Mouse (Mus musculus) neutrophil, adult 5-6 weeks (primary cell): ENCODE measurements around the gene Olfr914. TPM values are rescaled to one million over a fixed set of nuclear protein-coding genes. Genes with fewer than 3 reads are reported as not detected.

Experiments
- ATAC-seq: fragments of 151-379, 151-347 bp; 2 replicates; pipeline ENCODE4 v1.8.0; 2017; ENCODE audit warnings: mild to moderate bottlenecking, moderate TSS enrichment; ENCODE audit not compliant: insufficient number of reproducible peaks, poor library complexity, low FRiP score, severe bottlenecking; ENCODE audit errors: extremely low read depth
- total RNA-seq: library from RNA; stranded (forward); fragments of 200-1000 nt; gene quantifications from 2 replicates; pipeline ENCODE4 v1.2.3, GENCODE M21; 2017

The Olfr914 gene
- not detected in 2 replicates for total RNA-seq

GRCm38 (mm10) chr9:38604802-38605201 lies at the start of gene Olfr914:
Gene Olfr914, plus strand, starts transcription at chr9:38605102.
- ATAC-seq, result no peak

- no peak for ATAC-seq
These were observed 25.0 kb upstream of the Olfr914 start, which contains the start of gene Olfr912 for GRCm38 (mm10) chr9:38579878-38580277. Gene Olfr912, plus strand, starts transcription at chr9:38580178.

- ATAC-seq, result no peak
These were observed 13.8 kb upstream of the Olfr914 start for GRCm38 (mm10) chr9:38591056-38591455.

- ATAC-seq, result no peak
These were observed 12.4 kb upstream of the Olfr914 start, which contains the start of gene Olfr913 for GRCm38 (mm10) chr9:38592459-38592858. Gene Olfr913, plus strand, starts transcription at chr9:38592759.

GRCm38 (mm10) chr9:38632406-38632805 lies 27.5 kb downstream of the Olfr914 start:
- ATAC-seq, result no peak

- ATAC-seq, result no peak
These were observed 54.9 kb downstream of the Olfr914 start, which contains the start of gene Olfr916 for GRCm38 (mm10) chr9:38659775-38660174. Gene Olfr916, minus strand, starts transcription at chr9:38659875.

Other genes starting within 250 kb of the Olfr914 start
- gene Olfr250, start 238.2 kb upstream of the Olfr914 start, total RNA-seq, result not detected in 2 replicates
- not detected in 2 replicates for gene Olfr251, start 228.0 kb upstream of the Olfr914 start, total RNA-seq
- not detected in 2 replicates for gene Olfr147, start 203.4 kb upstream of the Olfr914 start, total RNA-seq
- gene Olfr901, start 175.6 kb upstream of the Olfr914 start, total RNA-seq, result not detected in 2 replicates
- gene Olfr902, start 157.4 kb upstream of the Olfr914 start, total RNA-seq, result not detected in 2 replicates
- gene Olfr904, start 142.0 kb upstream of the Olfr914 start, total RNA-seq, result 0.12 TPM in 2 replicates
- 0.25 TPM in 1 of 2 replicates, not detected in the other for gene Olfr905, start 134.0 kb upstream of the Olfr914 start, total RNA-seq
- not detected in 2 replicates for gene Olfr906, start 118.0 kb upstream of the Olfr914 start, total RNA-seq
- gene Olfr907, start 109.3 kb upstream of the Olfr914 start, total RNA-seq, result not detected in 2 replicates
- not detected in 2 replicates for gene Olfr911-ps1, start 83.5 kb upstream of the Olfr914 start, total RNA-seq
- gene Olfr910, start 67.3 kb upstream of the Olfr914 start, total RNA-seq, result not detected in 2 replicates
- 0.12 TPM in 1 of 2 replicates, not detected in the other for gene Olfr912, start 24.9 kb upstream of the Olfr914 start, total RNA-seq
- not detected in 2 replicates for gene Olfr913, start 12.3 kb upstream of the Olfr914 start, total RNA-seq
- not detected in 2 replicates for gene Olfr916, start 54.8 kb downstream of the Olfr914 start, total RNA-seq
- gene Olfr917, start 60.7 kb downstream of the Olfr914 start, total RNA-seq, result not detected in 2 replicates
- gene Olfr918, start 69.5 kb downstream of the Olfr914 start, total RNA-seq, result not detected in 2 replicates
- gene Olfr919, start 98.6 kb downstream of the Olfr914 start, total RNA-seq, result not detected in 2 replicates
- gene Vwa5a, start 113.2 kb downstream of the Olfr914 start, total RNA-seq, result 9.8 and 10.4 TPM in 2 replicates
- 0.12 TPM in 2 replicates for gene Olfr920, start 147.2 kb downstream of the Olfr914 start, total RNA-seq
- not detected in 2 replicates for gene Olfr921, start 168.0 kb downstream of the Olfr914 start, total RNA-seq
- not detected in 2 replicates for gene Olfr922, start 209.5 kb downstream of the Olfr914 start, total RNA-seq
- gene Olfr923, start 221.4 kb downstream of the Olfr914 start, total RNA-seq, result not detected in 2 replicates
- not detected in 2 replicates for gene Olfr924, start 239.3 kb downstream of the Olfr914 start, total RNA-seq
- gene Olfr26, start 250.0 kb downstream of the Olfr914 start, total RNA-seq, result not detected in 2 replicates